In the genomic region with DNA sequence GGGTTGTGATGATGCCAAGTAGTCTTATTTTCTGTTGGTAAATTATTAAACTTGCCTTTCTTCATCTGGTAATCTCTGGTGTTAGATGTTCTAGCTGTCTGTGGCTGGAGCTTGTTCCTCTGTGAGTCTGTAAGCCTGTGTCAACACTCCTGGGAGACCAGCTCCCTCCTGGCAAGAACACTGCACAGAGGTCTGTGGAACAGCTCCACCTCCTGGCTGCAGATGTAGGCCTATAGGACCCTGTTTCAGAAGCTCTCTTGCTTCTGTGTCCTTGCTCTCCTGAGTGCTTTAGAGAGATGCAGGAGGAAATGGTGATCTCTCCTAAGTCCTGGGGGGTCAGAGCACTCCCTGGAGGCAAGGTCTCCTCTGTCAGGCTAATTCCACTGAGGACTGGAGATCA, we compare ENCODE assay signal across 11 mouse cellular contexts.
DNase-seq lines count a peak whose midpoint lies in the region; ATAC-seq lines count a peak whose summit lies in the region.
"Had no signal": no experiment of that assay in that cellular context is flagged by ENCODE, and none has a peak within 500 bp of the region (broad histone marks: within the 10 kb centered on the region; RNA-seq: fewer than 3 reads in every experiment).

No protein-coding gene starts in this region.

- H3K27ac ChIP-seq in forebrain, embryonic 14.5 days (ENCODE audit: low read depth, low read length), result no peak overlapping the region
- H3K27ac ChIP-seq in forebrain, embryonic 11.5 days (ENCODE audit: low read depth, low read length), result no peak overlapping the region
- H3K27ac ChIP-seq in limb, embryonic 11.5 days (replicated peaks; ENCODE audit: low read depth, low read length), result no peak overlapping the region
- H3K27ac ChIP-seq in limb, embryonic 10.5 days, result no peak overlapping the region
- H3K27ac ChIP-seq: liver, embryonic 13.5 days had no signal

- ATAC-seq in forebrain, embryonic 14.5 days, result no peak
- ATAC-seq in forebrain, embryonic 11.5 days (replicated peaks; ENCODE audit: low FRiP score), result no peak
- ATAC-seq in limb, embryonic 11.5 days (ENCODE audit: insufficient number of reproducible peaks, low FRiP score, low TSS enrichment, low read depth), result no peak
- ATAC-seq: forebrain, embryonic 16.5 days had no signal

- no peaks in the 10 kb centered on the region for H3K36me3 ChIP-seq in forebrain, embryonic 14.5 days (ENCODE audit: control insufficient read depth, insufficient read depth, low read length)
- no peaks in the 10 kb centered on the region for H3K36me3 ChIP-seq in forebrain, embryonic 11.5 days (ENCODE audit: control insufficient read depth, insufficient read depth, low read length)
- H3K36me3 ChIP-seq in limb, embryonic 11.5 days (ENCODE audit: control insufficient read depth, insufficient read depth, low read length), result no peaks in the 10 kb centered on the region
- no peaks in the 10 kb centered on the region for H3K36me3 ChIP-seq in limb, embryonic 10.5 days
- H3K36me3 ChIP-seq: liver, embryonic 13.5 days had no signal

- no peak overlapping the region for H3K4me2 ChIP-seq in forebrain, embryonic 14.5 days (ENCODE audit: low read length)
- no peak overlapping the region for H3K4me2 ChIP-seq in forebrain, embryonic 11.5 days (ENCODE audit: low read depth, low read length, severe bottlenecking)
- H3K4me2 ChIP-seq in limb, embryonic 11.5 days (ENCODE audit: low read depth, severe bottlenecking), result no peak overlapping the region
- H3K4me2 ChIP-seq: liver, embryonic 13.5 days had no signal

- H3K4me1 ChIP-seq in forebrain, embryonic 14.5 days (ENCODE audit: control insufficient read depth, insufficient read depth, low read length), result no peaks in the 10 kb centered on the region
- no peaks in the 10 kb centered on the region for H3K4me1 ChIP-seq in forebrain, embryonic 11.5 days (replicated peaks; ENCODE audit: control insufficient read depth, insufficient read depth, low read length)
- H3K4me1 ChIP-seq in limb, embryonic 11.5 days (ENCODE audit: control insufficient read depth, insufficient read depth, low read length), result no peaks in the 10 kb centered on the region
- H3K4me1 ChIP-seq in limb, embryonic 10.5 days, result no peaks in the 10 kb centered on the region
- H3K4me1 ChIP-seq: liver, embryonic 13.5 days had no signal

- no peaks in the 10 kb centered on the region for H3K27me3 ChIP-seq in forebrain, embryonic 14.5 days (replicated peaks; ENCODE audit: control insufficient read depth, insufficient read depth, low read length)
- no peaks in the 10 kb centered on the region for H3K27me3 ChIP-seq in forebrain, embryonic 11.5 days (ENCODE audit: control insufficient read depth, insufficient read depth, low read length)
- H3K27me3 ChIP-seq in limb, embryonic 11.5 days (ENCODE audit: control insufficient read depth, insufficient read depth, low read length), result no peaks in the 10 kb centered on the region
- no peaks in the 10 kb centered on the region for H3K27me3 ChIP-seq in limb, embryonic 10.5 days (ENCODE audit: low read depth, poor library complexity, severe bottlenecking)
- H3K27me3 ChIP-seq: liver, embryonic 13.5 days had no signal

- DNase-seq in forebrain, embryonic 14.5 days (ENCODE audit: low spot score), result peak; percentile 13
- DNase-seq in forebrain, embryonic 11.5 days (ENCODE audit: low spot score), result no peak
- peak; percentile 28 for DNase-seq in limb, embryonic 11.5 days (ENCODE audit: low spot score)
- no peak for DNase-seq in limb, embryonic 10.5 days (ENCODE audit: low spot score)
- DNase-seq in ZHBTc4 (ENCODE audit: low read depth, low spot score), result peak; percentile 53
- DNase-seq in kidney, postnatal 25 days, result peak; percentile 6 to 30
- no peak for DNase-seq in urinary bladder, postnatal 25 days (ENCODE audit: low spot score)
- DNase-seq in layer of hippocampus, adult 9-10 months (ENCODE audit: low spot score), result no peak
- DNase-seq: cerebellum, adult 8-10 months; liver, embryonic 13.5 days had no signal

- no peak overlapping the region for H3K4me3 ChIP-seq in forebrain, embryonic 14.5 days (ENCODE audit: low read depth, low read length)
- no peak overlapping the region for H3K4me3 ChIP-seq in forebrain, embryonic 11.5 days (ENCODE audit: low read depth, low read length)
- no peak overlapping the region for H3K4me3 ChIP-seq in limb, embryonic 11.5 days (ENCODE audit: low read depth, low read length)
- H3K4me3 ChIP-seq in limb, embryonic 10.5 days, result no peak overlapping the region
- H3K4me3 ChIP-seq: liver, embryonic 13.5 days had no signal

- H3K9me3 ChIP-seq in forebrain, embryonic 14.5 days (replicated peaks; ENCODE audit: control insufficient read depth, low read length), result no peaks in the 10 kb centered on the region
- no peaks in the 10 kb centered on the region for H3K9me3 ChIP-seq in forebrain, embryonic 11.5 days (ENCODE audit: control insufficient read depth, low read length)
- H3K9me3 ChIP-seq in limb, embryonic 11.5 days (ENCODE audit: control insufficient read depth, low read length), result no peaks in the 10 kb centered on the region
- no peaks in the 10 kb centered on the region for H3K9me3 ChIP-seq in limb, embryonic 10.5 days (replicated peaks)
- H3K9me3 ChIP-seq: liver, embryonic 13.5 days had no signal

- no peak overlapping the region for H3K9ac ChIP-seq in forebrain, embryonic 14.5 days (ENCODE audit: low read length)
- H3K9ac ChIP-seq in forebrain, embryonic 11.5 days (ENCODE audit: low read length), result no peak overlapping the region
- no peak overlapping the region for H3K9ac ChIP-seq in limb, embryonic 11.5 days (ENCODE audit: low read length)
- H3K9ac ChIP-seq: liver, embryonic 13.5 days had no signal

Comparison
In these comparisons a context has a peak if more than half of its experiments do, and no peak if none do; other contexts are left out.
1. DNase-seq: peak in forebrain, embryonic 14.5 days (single experiment), limb, embryonic 11.5 days (single experiment), ZHBTc4 (single experiment) and kidney, postnatal 25 days (2 of 2); none in forebrain, embryonic 11.5 days (single experiment), limb, embryonic 10.5 days (single experiment), urinary bladder, postnatal 25 days (single experiment) and layer of hippocampus, adult 9-10 months (single experiment).